Mouse (Mus musculus): ENCODE measurements around the gene Krt75. TPM values are rescaled to one million over a fixed set of nuclear protein-coding genes. Genes with fewer than 3 reads are reported as not detected.

Gene Krt75
- polyA plus RNA-seq, 1 experiment: not detected

DNA sequence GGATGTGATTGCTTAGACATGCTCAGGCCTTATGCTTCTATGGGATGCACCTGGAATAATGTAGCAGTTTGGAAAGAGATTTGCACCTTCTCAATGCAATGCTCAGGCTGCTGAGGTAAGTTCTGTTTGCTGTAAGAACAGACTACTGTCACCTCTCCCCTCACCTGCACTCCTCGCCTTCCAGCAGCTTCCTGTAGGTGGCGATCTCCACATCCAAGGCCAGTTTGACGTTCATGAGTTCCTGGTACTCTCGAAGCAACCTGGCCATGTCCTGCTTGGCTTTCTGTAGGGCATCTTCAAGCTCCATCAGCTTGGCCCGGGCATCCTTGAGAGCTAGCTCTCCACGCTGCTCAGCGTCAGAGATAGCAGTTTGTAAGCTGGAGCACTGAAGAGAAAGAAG, 5.9 kb downstream of the Krt75 start:
- Histone ChIP-seq H3K27me3 (ENCODE audit: control insufficient read depth, insufficient read depth, low read length) (peaks cover 1% of the 10 kb centered on the region), H3K4me3 (ENCODE audit: low read depth, low read length) (no peak overlapping the region), H3K4me1 (ENCODE audit: control insufficient read depth, insufficient read depth, insufficient read length, low read length) (no peaks in the 10 kb centered on the region), H3K27ac (ENCODE audit: insufficient read depth, low read depth, low read length) (no peak overlapping the region), H3K36me3 (ENCODE audit: control insufficient read depth, insufficient read depth, low read length) (no peaks in the 10 kb centered on the region)
- whole genome bisulfite sequencing: 31% methylated on average over 7 of the region's 7 CpGs
- TF ChIP-seq CTCF (IDR thresholded peaks at IDR 0.05; ENCODE audit: extremely low read depth, insufficient read length, insufficient replicate concordance, low read depth, low read length): peak; percentile 54; the same call in 1 of the 2 replicates
- TF ChIP-seq POLR2A (IDR thresholded peaks at IDR 0.05; ENCODE audit: low read depth, low read length): no peak

DNA sequence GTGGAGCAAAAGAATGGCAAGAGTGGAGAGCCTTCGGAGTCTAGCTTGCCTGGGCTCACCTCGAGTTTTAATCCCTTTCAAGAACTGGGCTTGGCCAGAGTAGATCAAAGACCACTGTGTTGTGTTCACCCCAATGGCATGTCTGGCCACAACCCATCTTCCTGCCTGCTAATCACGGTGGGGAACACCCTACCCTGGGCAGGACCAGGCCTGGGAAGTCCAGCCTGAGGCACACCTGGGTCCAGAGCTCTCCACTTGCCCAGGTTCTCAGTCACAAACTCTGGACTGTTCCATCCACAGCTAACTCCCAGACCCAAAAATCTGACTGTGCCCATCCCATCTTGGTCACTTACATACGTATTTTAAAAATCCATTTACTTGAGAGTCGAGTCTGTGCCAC, 10.9 kb downstream of the Krt75 start, which contains the start of gene Krt90:
TSS of gene Krt90 (minus strand) at position 101 of the 400 bp plus-strand sequence.
- H3K27me3 ChIP-seq (ENCODE audit: control insufficient read depth, insufficient read depth, low read length): no peaks in the 10 kb centered on the region
- H3K4me1 ChIP-seq (ENCODE audit: control insufficient read depth, insufficient read depth, insufficient read length, low read length): no peaks in the 10 kb centered on the region
- no peaks in the 10 kb centered on the region for H3K36me3 ChIP-seq (ENCODE audit: control insufficient read depth, insufficient read depth, low read length)
- TF ChIP-seq CTCF (IDR thresholded peaks at IDR 0.05; ENCODE audit: extremely low read depth, insufficient read length, insufficient replicate concordance, low read depth, low read length): no peak
- no peak for TF ChIP-seq POLR2A (IDR thresholded peaks at IDR 0.05; ENCODE audit: low read depth, low read length)
- no peak within 1 kb of the TSS for H3K27ac ChIP-seq (ENCODE audit: insufficient read depth, low read depth, low read length)
- H3K4me3 ChIP-seq (ENCODE audit: low read depth, low read length): no peak within 1 kb of the TSS
- 51% methylated on average over 5 of the region's 5 CpGs for WGBS

DNA sequence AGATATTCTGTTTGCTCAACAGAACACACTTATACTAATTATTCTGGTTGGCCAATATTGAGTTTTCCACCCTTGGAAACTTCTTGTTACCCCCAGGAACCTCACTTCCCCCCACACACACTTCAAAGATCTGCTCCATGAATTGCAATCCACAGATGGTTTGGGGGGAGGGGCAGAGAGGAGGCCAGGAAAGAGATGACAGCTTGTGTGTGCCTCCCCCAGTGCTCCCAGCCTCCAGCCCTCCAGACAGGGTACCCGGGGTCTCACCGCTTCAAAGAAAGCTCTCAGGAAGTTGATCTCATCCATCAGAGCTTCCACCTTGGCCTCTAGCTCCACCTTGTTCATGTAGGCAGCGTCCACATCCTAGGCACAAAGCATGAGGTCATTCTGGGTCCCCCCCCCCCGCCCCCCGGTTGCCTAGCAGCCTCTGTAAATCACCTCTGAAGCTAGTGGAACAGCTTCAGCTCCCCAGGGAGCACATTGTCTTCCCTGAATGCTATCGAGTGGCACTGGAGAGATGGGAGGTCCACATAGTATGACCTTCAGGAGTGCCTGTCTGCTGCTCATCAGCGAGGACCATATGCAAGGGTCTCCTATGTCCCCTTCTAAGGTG, 15.6 kb downstream of the Krt75 start:
- Histone ChIP-seq H3K4me3 (ENCODE audit: low read depth, low read length) (no peak overlapping the region), H3K4me1 (ENCODE audit: control insufficient read depth, insufficient read depth, insufficient read length, low read length) (no peaks in the 10 kb centered on the region), H3K36me3 (ENCODE audit: control insufficient read depth, insufficient read depth, low read length) (no peaks in the 10 kb centered on the region), H3K27ac (ENCODE audit: insufficient read depth, low read depth, low read length) (no peak overlapping the region), H3K27me3 (ENCODE audit: control insufficient read depth, insufficient read depth, low read length) (0 out of 2 replicates have a peak, but pooled peaks cover 2% of the 10 kb centered on the region)
- 11% methylated on average over 7 of the region's 7 CpGs for WGBS
- TF ChIP-seq CTCF (IDR thresholded peaks at IDR 0.05; ENCODE audit: extremely low read depth, insufficient read length, insufficient replicate concordance, low read depth, low read length) (no peak), POLR2A (IDR thresholded peaks at IDR 0.05; ENCODE audit: low read depth, low read length) (no peak)

DNA sequence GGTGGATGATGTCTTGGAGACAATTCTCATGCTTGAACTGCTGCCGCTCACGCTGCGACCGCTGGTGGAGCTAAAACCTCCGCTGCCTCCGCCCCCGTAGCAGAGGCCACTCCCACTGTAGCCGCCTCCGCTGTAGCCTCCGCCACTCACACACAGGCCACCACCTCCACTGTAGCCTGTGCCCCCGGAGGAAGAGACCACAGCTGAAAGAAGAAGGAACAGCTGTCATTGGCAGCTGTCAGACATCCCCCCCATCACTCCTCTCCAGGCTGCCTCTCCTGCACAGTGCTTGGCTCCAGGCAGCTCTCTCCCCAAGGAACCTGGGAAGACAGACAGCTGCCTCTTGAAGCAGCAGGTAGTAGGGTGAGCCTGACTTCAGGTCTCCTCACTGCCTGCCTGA, 20.5 kb downstream of the Krt75 start:
- H3K27ac ChIP-seq (ENCODE audit: insufficient read depth, low read depth, low read length): no peak overlapping the region
- H3K4me3 ChIP-seq (ENCODE audit: low read depth, low read length): no peak overlapping the region
- TF ChIP-seq CTCF (IDR thresholded peaks at IDR 0.05; ENCODE audit: extremely low read depth, insufficient read length, insufficient replicate concordance, low read depth, low read length): no peak
- TF ChIP-seq POLR2A (IDR thresholded peaks at IDR 0.05; ENCODE audit: low read depth, low read length): no peak
- H3K36me3 ChIP-seq (ENCODE audit: control insufficient read depth, insufficient read depth, low read length): no peaks in the 10 kb centered on the region
- WGBS: 1% methylated on average over 11 of the region's 11 CpGs
- H3K27me3 ChIP-seq (ENCODE audit: control insufficient read depth, insufficient read depth, low read length): peaks cover 9% of the 10 kb centered on the region; the same call in 1 of the 2 replicates
- H3K4me1 ChIP-seq (ENCODE audit: control insufficient read depth, insufficient read depth, insufficient read length, low read length): no peaks in the 10 kb centered on the region

DNA sequence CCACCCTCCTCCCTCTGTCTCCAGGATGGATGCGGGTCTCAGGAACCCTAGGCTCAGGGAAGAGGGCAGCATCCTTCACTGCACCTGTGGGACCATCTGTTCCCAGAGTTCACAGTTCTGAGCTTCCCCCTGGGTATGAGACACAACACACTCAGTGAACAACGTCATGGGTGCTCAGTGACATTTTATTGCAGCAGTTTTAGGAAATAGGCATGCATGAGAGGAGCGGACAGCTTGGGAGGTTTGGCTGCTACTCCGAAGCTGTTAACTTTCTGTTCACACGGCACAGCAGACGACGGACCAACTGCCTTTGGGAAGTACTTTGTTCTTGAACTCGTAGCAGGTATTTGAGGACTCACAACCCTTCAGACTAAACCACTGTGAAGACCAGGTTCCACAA, 21.5 kb downstream of the Krt75 start:
- WGBS: 65% methylated on average over 8 of the region's 8 CpGs
- Histone ChIP-seq H3K4me1 (ENCODE audit: control insufficient read depth, insufficient read depth, insufficient read length, low read length) (no peaks in the 10 kb centered on the region), H3K4me3 (ENCODE audit: low read depth, low read length) (no peak overlapping the region), H3K36me3 (ENCODE audit: control insufficient read depth, insufficient read depth, low read length) (no peaks in the 10 kb centered on the region), H3K27ac (ENCODE audit: insufficient read depth, low read depth, low read length) (no peak overlapping the region), H3K27me3 (ENCODE audit: control insufficient read depth, insufficient read depth, low read length) (peaks cover 9% of the 10 kb centered on the region; the same call in 1 of the 2 replicates)
- no peak for TF ChIP-seq CTCF (IDR thresholded peaks at IDR 0.05; ENCODE audit: extremely low read depth, insufficient read length, insufficient replicate concordance, low read depth, low read length)

DNA sequence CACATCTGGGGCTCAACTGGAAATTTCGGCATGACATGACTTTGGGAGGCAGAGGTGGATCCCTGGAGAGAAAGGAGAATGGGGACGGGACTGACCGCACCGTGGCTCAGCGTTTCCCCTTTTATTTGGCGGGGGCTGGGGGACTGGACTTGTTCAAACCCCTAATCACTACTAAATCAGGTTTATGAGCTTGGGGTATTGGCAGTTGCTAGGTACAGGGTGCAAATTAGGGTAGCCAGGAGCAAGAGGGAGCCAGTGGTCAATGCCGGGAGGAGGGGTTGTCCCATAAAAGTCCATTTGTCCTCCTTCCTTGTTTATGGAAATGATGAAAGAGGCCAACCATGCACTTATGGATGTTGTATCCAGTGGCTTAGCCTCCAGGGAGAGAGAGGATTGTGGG, 23.1 kb downstream of the Krt75 start, which contains the start of gene Krt82:
TSS of gene Krt82 (minus strand) at position 101 of the 400 bp plus-strand sequence.
- no peaks in the 10 kb centered on the region for H3K4me1 ChIP-seq (ENCODE audit: control insufficient read depth, insufficient read depth, insufficient read length, low read length)
- H3K36me3 ChIP-seq (ENCODE audit: control insufficient read depth, insufficient read depth, low read length): no peaks in the 10 kb centered on the region
- H3K27me3 ChIP-seq (ENCODE audit: control insufficient read depth, insufficient read depth, low read length): peaks cover 9% of the 10 kb centered on the region; the same call in 1 of the 2 replicates
- TF ChIP-seq CTCF (IDR thresholded peaks at IDR 0.05; ENCODE audit: extremely low read depth, insufficient read length, insufficient replicate concordance, low read depth, low read length) (no peak), POLR2A (IDR thresholded peaks at IDR 0.05; ENCODE audit: low read depth, low read length) (no peak)
- no peak within 1 kb of the TSS for H3K4me3 ChIP-seq (ENCODE audit: low read depth, low read length)
- 80% methylated on average over 7 of the region's 7 CpGs for WGBS
- H3K27ac ChIP-seq (ENCODE audit: insufficient read depth, low read depth, low read length): no peak within 1 kb of the TSS

DNA sequence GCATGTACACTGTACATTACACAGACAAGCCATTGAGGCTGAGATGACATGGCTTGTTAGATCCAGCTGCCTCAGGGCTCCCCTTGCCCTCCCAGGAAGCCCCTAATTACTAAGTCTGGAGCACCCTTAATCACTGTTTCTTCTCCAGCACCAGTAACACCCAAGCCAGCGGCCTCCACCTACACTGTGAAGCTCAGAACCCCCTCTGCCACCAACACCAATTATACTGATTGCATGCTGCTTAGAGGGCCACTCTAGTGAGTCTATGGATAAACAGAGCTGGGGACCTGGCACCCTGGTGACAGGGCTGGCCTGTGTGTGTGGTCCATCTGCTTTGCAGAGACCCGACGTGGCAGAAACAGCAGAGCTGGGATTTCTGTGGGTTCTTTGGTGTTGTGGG, 29.2 kb downstream of the Krt75 start:
- no peaks in the 10 kb centered on the region for H3K4me1 ChIP-seq (ENCODE audit: control insufficient read depth, insufficient read depth, insufficient read length, low read length)
- no peaks in the 10 kb centered on the region for H3K36me3 ChIP-seq (ENCODE audit: control insufficient read depth, insufficient read depth, low read length)
- no peak overlapping the region for H3K27ac ChIP-seq (ENCODE audit: insufficient read depth, low read depth, low read length)
- no peak overlapping the region for H3K4me3 ChIP-seq (ENCODE audit: low read depth, low read length)
- 81% methylated on average over 3 of the region's 3 CpGs for WGBS
- TF ChIP-seq POLR2A (IDR thresholded peaks at IDR 0.05; ENCODE audit: low read depth, low read length): no peak
- no peak for TF ChIP-seq CTCF (IDR thresholded peaks at IDR 0.05; ENCODE audit: extremely low read depth, insufficient read length, insufficient replicate concordance, low read depth, low read length)
- no peaks in the 10 kb centered on the region for H3K27me3 ChIP-seq (ENCODE audit: control insufficient read depth, insufficient read depth, low read length)

Data from small intestine, adult 2 months (tissue).